8 mouse cellular contexts compared by ENCODE assay signal in the genomic region with DNA sequence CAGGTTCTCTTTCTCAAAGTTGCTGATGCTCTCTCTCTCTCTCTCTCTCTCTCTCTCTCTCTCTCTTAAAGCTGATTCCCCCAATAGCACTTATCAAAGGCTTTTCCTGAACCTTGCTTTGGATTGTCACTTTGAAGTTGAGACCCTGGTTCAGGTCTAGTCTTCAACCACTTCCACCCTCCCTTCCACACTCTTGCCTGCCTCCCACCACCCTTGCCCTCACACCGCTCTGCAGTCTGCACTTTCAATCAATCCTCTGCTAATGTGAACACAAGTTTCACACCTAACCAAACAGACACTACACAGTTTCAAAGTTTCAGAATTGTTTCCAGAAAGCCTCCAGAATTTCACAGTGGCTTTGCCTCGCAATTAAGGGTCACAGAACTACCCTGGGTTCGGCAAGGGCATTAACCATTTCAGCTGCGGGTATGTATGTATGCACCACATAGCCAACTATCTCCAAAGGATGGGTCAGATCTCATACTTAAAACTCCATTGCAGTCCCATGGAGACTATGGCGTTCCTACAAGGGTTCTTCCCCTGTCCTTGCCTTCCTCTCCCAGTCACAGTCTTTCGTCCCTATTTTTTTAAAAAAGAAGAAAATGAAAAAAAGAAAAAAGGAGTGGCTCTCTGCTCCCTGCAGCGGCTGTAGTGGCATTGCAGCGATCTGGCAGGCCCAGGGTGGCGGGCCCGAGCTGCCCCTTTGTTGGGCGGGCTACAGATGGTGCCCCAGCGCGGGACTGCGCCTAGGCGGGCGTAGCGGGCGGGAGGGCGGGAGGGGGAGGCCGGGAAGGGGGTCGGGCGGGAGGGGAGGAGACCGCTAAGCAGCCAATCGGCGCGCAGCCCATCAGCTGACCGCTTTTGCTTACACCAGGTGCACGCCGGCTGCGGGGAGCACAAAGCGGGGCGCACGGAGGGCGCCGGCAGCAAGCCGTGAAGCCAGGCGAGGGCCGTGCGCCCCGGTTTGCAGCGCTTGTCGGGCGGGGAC. TPM values are rescaled to one million over a fixed set of nuclear protein-coding genes. Genes with fewer than 3 reads are reported as not detected.
DNase-seq lines count a peak whose midpoint lies in the region; ATAC-seq and TF ChIP-seq lines count a peak whose summit lies in the region.

TSS of gene Lrrn1 (plus strand) at position 892 of the 988 bp plus-strand sequence.

- peak within 1 kb of the TSS; percentile 85 for H3K4me2 ChIP-seq in embryonic facial prominence, embryonic 11.5 days (ENCODE audit: low read depth, low read length)
- peak within 1 kb of the TSS; percentile 80 for H3K4me2 ChIP-seq in heart, embryonic 15.5 days

- 0 out of 2 replicates have a peak within 1 kb of the TSS, but pooled peaks have one; percentile 25 for H3K27ac ChIP-seq in embryonic facial prominence, embryonic 11.5 days (replicated peaks; ENCODE audit: low read depth, low read length)
- no peak within 1 kb of the TSS for H3K27ac ChIP-seq in heart, embryonic 15.5 days

- ATAC-seq in embryonic facial prominence, embryonic 11.5 days (replicated peaks; ENCODE audit: insufficient number of reproducible peaks, low FRiP score, low TSS enrichment, low read depth) = peak; percentile 95
- peak; percentile 87 for ATAC-seq in heart, embryonic 15.5 days (replicated peaks; ENCODE audit: insufficient number of reproducible peaks, insufficient read depth, low FRiP score, low read depth)
- peak; percentile 34 for ATAC-seq in megakaryocyte progenitor cell, adult 5-6 weeks (replicated peaks; ENCODE audit: poor library complexity)
- ATAC-seq in megakaryocyte-erythroid progenitor cell, adult 5-6 weeks (replicated peaks; ENCODE audit: low FRiP score, low TSS enrichment, poor library complexity, severe bottlenecking) = no peak

- peak; percentile 15 for DNase-seq in adrenal gland, adult 8-10 months
- DNase-seq in embryonic facial prominence, embryonic 11.5 days (ENCODE audit: low spot score) = peak; percentile 80
- DNase-seq in layer of hippocampus, adult 8-10 months (ENCODE audit: low spot score in 2 of 2) = peak; percentile 72 to 79
- peak; percentile 68 to 81 for DNase-seq in right cerebral cortex, postnatal 36 days (ENCODE audit: low spot score in 2 of 2)

- TF ChIP-seq CTCF in E14TG2a.4 (conservative IDR thresholded peaks at IDR 0.05; ENCODE audit: low read length) = no peak

- 4% methylated on average over 29 of the region's 43 CpGs for WGBS in embryonic facial prominence, embryonic 11.5 days
- WGBS in heart, embryonic 15.5 days = 6% methylated on average over 30 of the region's 43 CpGs

- peaks cover 47% of the 10 kb centered on the region for H3K27me3 ChIP-seq in E14TG2a.4 (ENCODE audit: insufficient read depth, low read length)
- H3K27me3 ChIP-seq in embryonic facial prominence, embryonic 11.5 days (ENCODE audit: control insufficient read depth, insufficient read depth, low read length) = no peaks in the 10 kb centered on the region; the same call in none of the 2 replicates
- peaks cover 42% of the 10 kb centered on the region for H3K27me3 ChIP-seq in heart, embryonic 15.5 days

- peak within 1 kb of the TSS; percentile 59 for H3K9ac ChIP-seq in embryonic facial prominence, embryonic 11.5 days (replicated peaks; ENCODE audit: low read length)
- 0 out of 2 replicates have a peak within 1 kb of the TSS, but pooled peaks have one; percentile 23 for H3K9ac ChIP-seq in heart, embryonic 15.5 days

- H3K4me3 ChIP-seq in E14TG2a.4 (replicated peaks; ENCODE audit: low read length) = peak within 1 kb of the TSS; percentile 84
- peak within 1 kb of the TSS; percentile 64 for H3K4me3 ChIP-seq in embryonic facial prominence, embryonic 11.5 days (ENCODE audit: low read depth, low read length)
- peak within 1 kb of the TSS; percentile 53 for H3K4me3 ChIP-seq in heart, embryonic 15.5 days

- peaks cover 21% of the 10 kb centered on the region for H3K4me1 ChIP-seq in E14TG2a.4 (replicated peaks; ENCODE audit: low read depth, low read length)
- H3K4me1 ChIP-seq in embryonic facial prominence, embryonic 11.5 days (ENCODE audit: control insufficient read depth, insufficient read depth, low read length) = no peaks in the 10 kb centered on the region
- peaks cover 13% of the 10 kb centered on the region for H3K4me1 ChIP-seq in heart, embryonic 15.5 days (replicated peaks)

- no peaks in the 10 kb centered on the region for H3K36me3 ChIP-seq in E14TG2a.4 (ENCODE audit: insufficient read depth, low read length)
- H3K36me3 ChIP-seq in embryonic facial prominence, embryonic 11.5 days (replicated peaks; ENCODE audit: control insufficient read depth, insufficient read depth, low read depth, low read length) = no peaks in the 10 kb centered on the region
- no peaks in the 10 kb centered on the region for H3K36me3 ChIP-seq in heart, embryonic 15.5 days

- H3K9me3 ChIP-seq in E14TG2a.4 (ENCODE audit: low read length) = no peaks in the 10 kb centered on the region
- no peaks in the 10 kb centered on the region for H3K9me3 ChIP-seq in embryonic facial prominence, embryonic 11.5 days (replicated peaks; ENCODE audit: control insufficient read depth, low read length)
- H3K9me3 ChIP-seq in heart, embryonic 15.5 days (replicated peaks) = no peaks in the 10 kb centered on the region

RNA-seq across cellular contexts. Expression of gene Lrrn1, which starts in this region (rescaled TPM):
- 10 to 100 TPM; 12.0 to 44.3 (median 23.7) TPM for total RNA-seq in adrenal gland, adult 8-10 months (2022)
- 49.9 and 59.0 TPM in 2 replicates for polyA plus RNA-seq in embryonic facial prominence, embryonic 11.5 days (2014; fragmentation: Nextera tagmentation; extraction: Ambion mirVana)
- polyA plus RNA-seq in heart, embryonic 15.5 days (2015; fragmentation: Nextera tagmentation; extraction: Ambion mirVana) = 1.2 and 2.6 TPM in 2 replicates
- 10 to 100 TPM; 86.0 to 95.0 (median 87.0) TPM for total RNA-seq in layer of hippocampus, adult 8-10 months (2022)
- not detected in 2 replicates for total RNA-seq in megakaryocyte progenitor cell, adult 5-6 weeks (2015)
- not detected in 2 replicates for total RNA-seq in megakaryocyte progenitor cell, adult 5-6 weeks (2017)
- not detected in 2 replicates for total RNA-seq in megakaryocyte-erythroid progenitor cell, adult 5-6 weeks (2014; fragmentation: Nextera tagmentation)
- total RNA-seq in megakaryocyte-erythroid progenitor cell, adult 5-6 weeks (2017) = not detected in 2 replicates

Comparison
In these comparisons a context has a peak if more than half of its experiments do, and no peak if none do; other contexts are left out.
1. RNA of gene Lrrn1 (total RNA-seq): 86.0 to 95.0 TPM in layer of hippocampus, adult 8-10 months and 12.0 to 44.3 TPM in adrenal gland, adult 8-10 months; not detected in megakaryocyte progenitor cell, adult 5-6 weeks and not detected in megakaryocyte-erythroid progenitor cell, adult 5-6 weeks; every median in the first group is over 10 times any median in the second.
2. RNA of gene Lrrn1 (polyA plus RNA-seq): 49.9 to 59.0 TPM in embryonic facial prominence, embryonic 11.5 days; 1.2 to 2.6 TPM in heart, embryonic 15.5 days; every median in the first group is over 10 times any median in the second.
3. Peak in ATAC-seq in megakaryocyte progenitor cell, adult 5-6 weeks; RNA of the gene not detected or under 1 TPM.
4. DNase-seq: peak in every context shown above with its lines; median percentile 80 in embryonic facial prominence, embryonic 11.5 days; 76 in layer of hippocampus, adult 8-10 months; 74 in right cerebral cortex, postnatal 36 days; 15 in adrenal gland, adult 8-10 months.
5. Peak in every context shown above with its lines, with median percentiles within 50 percentile points of each other: H3K4me3 ChIP-seq.